Mouse (Mus musculus) liver, adult 2 months (tissue): Measurements from ENCODE around the gene Tha1.

Experiments used
- CTCF ChIP-seq: fragments of 200-500 bp; IDR thresholded peaks from 2 replicates; pipeline ENCODE4 v1.5.1; 2011; ENCODE audit warnings: low read depth, low read length, control low read depth
- POLR2A ChIP-seq: fragments of 200-500 bp; IDR thresholded peaks from 2 replicates; pipeline ENCODE4 v1.6.1; 2011; ENCODE audit warnings: low read length, control low read depth; ENCODE audit not compliant: insufficient read depth; ENCODE audit errors: extremely low read depth

- TF ChIP-seq POLR2A, result no peak
- TF ChIP-seq CTCF, result no peak
Observed at GRCm38 (mm10) chr11:117844997-117845396, 28.3 kb downstream of the Tha1 start.
